Mouse (Mus musculus) erythroblast, embryonic 14.5 days (primary cell): Measurements from ENCODE around the gene Taf4. TPM values are rescaled to one million over a fixed set of nuclear protein-coding genes. Genes with fewer than 3 reads are reported as not detected.

Experiments used
- H3K27me3 ChIP-seq: 2 replicates; pipeline ENCODE4 v1.6.1; 2012; ENCODE audit warnings: inconsistent platforms; ENCODE audit not compliant: control insufficient read depth
- H3K36me3 ChIP-seq: 2 replicates; pipeline ENCODE4 v1.6.1; 2012; ENCODE audit warnings: mild to moderate bottlenecking, inconsistent platforms; ENCODE audit not compliant: control insufficient read depth
- H3K4me1 ChIP-seq: 2 replicates; pipeline ENCODE4 v1.6.1; 2012; ENCODE audit warnings: inconsistent platforms; ENCODE audit not compliant: control insufficient read depth
- H3K4me3 ChIP-seq: replicated peaks from 2 replicates; pipeline ENCODE3; 2012; ENCODE audit warnings: moderate library complexity, mild to moderate bottlenecking, inconsistent platforms
- H3K9me3 ChIP-seq: 2 replicates; pipeline ENCODE4 v1.6.1; 2012; ENCODE audit warnings: low read length, inconsistent platforms, mixed read lengths; ENCODE audit not compliant: control insufficient read depth
- GATA1 ChIP-seq: IDR thresholded peaks from 2 replicates; pipeline ENCODE4 v1.6.1; 2012; ENCODE audit warnings: low read length, inconsistent platforms, mixed read lengths
- TAL1 ChIP-seq: IDR thresholded peaks from 3 replicates; pipeline ENCODE4 v1.6.1; 2012; ENCODE audit warnings: low read length, inconsistent platforms, mixed read lengths
- polyA plus RNA-seq: library from polyadenylated mRNA; stranded (reverse); fragments of >175 nt; gene quantifications from 2 replicates; pipeline ENCODE4 v1.2.3, GENCODE M21; 2012

Gene Taf4
- 2.2 and 2.6 TPM in 2 replicates for polyA plus RNA-seq

DNA sequence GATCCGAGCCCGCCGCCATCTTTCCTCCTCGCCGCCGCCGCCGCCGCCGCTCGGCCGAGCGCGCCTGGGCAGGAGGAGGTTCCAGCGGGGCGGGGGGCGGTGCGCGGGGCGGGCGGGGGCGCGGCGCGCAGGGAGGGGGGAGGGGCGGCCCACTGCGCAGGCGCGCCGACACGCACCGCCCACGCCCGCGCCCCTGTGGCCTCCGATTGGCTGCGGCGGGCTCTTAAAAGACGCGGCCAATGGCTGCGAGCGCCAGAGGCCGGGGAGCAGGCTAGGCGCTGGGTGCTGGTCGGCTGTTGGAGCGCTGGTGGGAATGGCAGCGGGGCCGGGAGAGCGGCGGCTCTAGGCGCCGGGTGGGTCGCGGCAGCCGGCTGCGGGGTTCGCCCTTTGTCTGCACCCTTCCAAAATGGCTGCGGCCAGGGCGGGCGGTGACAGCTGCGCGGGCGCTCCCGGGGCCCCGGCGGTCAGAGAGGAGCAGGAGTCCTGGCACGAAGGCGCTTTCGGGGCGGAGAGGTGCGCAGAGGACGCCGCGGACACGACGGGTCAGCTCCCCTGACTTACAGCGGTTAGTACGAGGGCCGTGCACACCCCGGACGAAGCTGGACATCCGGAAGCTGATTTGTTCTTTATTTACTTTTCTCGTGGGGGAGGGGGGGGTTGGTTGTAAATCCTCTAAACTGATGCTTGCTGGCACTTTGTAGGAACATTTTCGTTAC lies at the start of gene Taf4:
Gene Taf4 (minus strand): TSS at position 19 of the 716 bp plus-strand sequence.
- TF ChIP-seq TAL1 (no peak), GATA1 (no peak)
- peaks cover 51% of the 10 kb centered on the region for H3K4me1 ChIP-seq
- no peaks in the 10 kb centered on the region for H3K9me3 ChIP-seq
- H3K27me3 ChIP-seq = peaks cover 14% of the 10 kb centered on the region
- H3K4me3 ChIP-seq = peak within 1 kb of the TSS; percentile 77
- peaks cover 10% of the 10 kb centered on the region for H3K36me3 ChIP-seq

- no peak for TF ChIP-seq GATA1
- no peak for TF ChIP-seq TAL1
- Histone ChIP-seq H3K9me3 (no peaks in the 10 kb centered on the region), H3K4me1 (peaks cover 46% of the 10 kb centered on the region), H3K4me3 (peak overlapping the region; percentile 90), H3K27me3 (peaks cover 27% of the 10 kb centered on the region), H3K36me3 (peaks cover 44% of the 10 kb centered on the region)
Observed at GRCm38 (mm10) chr2:180025861-180026200, 49.4 kb upstream of the Taf4 start.

DNA sequence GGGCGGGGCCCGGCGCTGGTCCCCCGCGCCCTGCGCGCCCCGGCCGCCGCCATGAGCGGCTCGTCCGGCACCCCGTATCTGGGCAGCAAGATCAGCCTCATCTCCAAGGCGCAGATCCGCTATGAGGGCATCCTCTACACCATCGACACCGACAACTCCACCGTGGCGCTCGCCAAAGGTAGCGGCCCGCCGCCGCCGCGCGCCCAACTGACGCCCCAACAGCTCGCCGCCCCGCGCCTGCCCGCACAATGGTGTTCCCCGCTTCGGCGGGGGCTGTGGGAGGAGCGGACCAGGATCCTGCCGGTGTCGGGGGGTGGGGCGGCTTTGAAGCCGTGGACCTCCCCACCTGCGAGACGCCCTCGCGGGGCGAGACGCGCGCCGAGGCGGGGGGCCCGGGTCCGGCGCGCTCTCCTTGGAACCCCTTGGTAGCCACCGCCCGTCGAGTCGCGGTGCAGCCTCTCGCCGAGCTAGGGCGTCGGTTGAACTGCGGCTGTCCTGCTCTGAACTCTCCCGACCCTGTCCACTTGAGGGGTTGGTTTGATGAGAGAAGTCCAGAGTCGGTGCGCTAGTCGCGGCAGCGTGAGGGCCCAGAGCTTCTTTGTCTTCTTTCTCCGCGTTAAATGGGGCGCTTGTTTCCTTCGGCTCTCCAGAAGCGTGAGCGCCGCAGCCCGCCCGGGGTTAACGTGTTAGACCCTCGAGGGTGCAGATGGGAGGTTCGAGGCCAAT lies 48.9 kb upstream of the Taf4 start:
- no peak for TF ChIP-seq GATA1
- TF ChIP-seq TAL1 = no peak
- H3K4me1 ChIP-seq = peaks cover 46% of the 10 kb centered on the region
- peak overlapping the region; percentile 90 for H3K4me3 ChIP-seq
- peaks cover 32% of the 10 kb centered on the region for H3K27me3 ChIP-seq
- H3K36me3 ChIP-seq = peaks cover 38% of the 10 kb centered on the region
- no peaks in the 10 kb centered on the region for H3K9me3 ChIP-seq

GRCm38 (mm10) chr2:180024401-180025098 lies 48.1 kb upstream of the Taf4 start, which contains the start of gene Lsm14b:
Gene Lsm14b (plus strand): TSS chr2:180024987.
- Histone ChIP-seq H3K9me3 (no peaks in the 10 kb centered on the region), H3K4me3 (peak within 1 kb of the TSS; percentile 90), H3K4me1 (peaks cover 46% of the 10 kb centered on the region), H3K27me3 (peaks cover 38% of the 10 kb centered on the region), H3K36me3 (peaks cover 31% of the 10 kb centered on the region)
- TF ChIP-seq TAL1 = no peak
- TF ChIP-seq GATA1 = no peak

DNA sequence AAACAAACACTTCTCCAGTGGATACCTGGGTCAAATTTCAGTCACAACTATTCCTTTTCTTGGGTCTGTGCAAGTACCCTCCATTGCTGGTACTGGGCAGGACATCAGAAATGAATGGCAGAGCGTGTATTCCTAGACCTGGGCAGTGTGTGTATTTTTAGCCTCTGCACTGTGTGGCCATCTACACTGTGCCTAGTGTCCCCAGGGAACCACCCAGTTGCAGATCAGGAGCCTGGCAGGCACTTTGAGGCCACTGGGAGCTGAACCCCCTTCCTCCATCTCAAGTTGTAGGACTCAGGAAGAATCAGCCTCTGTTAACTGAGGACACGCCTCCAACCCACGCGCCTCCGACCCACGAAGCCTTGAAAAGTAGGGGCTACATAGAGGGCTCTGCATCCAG lies 46.3 kb upstream of the Taf4 start:
- peaks cover 47% of the 10 kb centered on the region for H3K27me3 ChIP-seq

DNA sequence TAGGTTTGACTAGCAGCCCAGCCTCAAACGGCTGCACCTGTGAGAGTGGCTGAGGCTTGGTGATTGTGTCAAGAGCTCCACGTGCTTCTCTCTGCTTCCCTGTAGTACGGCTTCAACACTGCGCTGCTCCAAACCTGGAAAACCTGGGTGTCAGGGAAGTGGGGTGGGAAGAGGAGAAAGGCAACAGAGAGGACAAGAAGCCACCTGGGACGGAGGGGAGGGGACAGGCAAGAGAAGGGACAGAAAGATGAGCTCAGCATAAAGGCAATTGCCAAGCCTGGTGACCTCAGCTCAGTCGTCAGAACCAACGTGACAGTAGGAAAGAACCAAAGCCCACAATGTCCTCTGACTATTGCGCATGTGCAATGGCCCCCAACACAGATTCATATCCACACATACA lies 44.5 kb upstream of the Taf4 start:
- Histone ChIP-seq H3K36me3 (no peaks in the 10 kb centered on the region), H3K9me3 (no peaks in the 10 kb centered on the region), H3K27me3 (peaks cover 50% of the 10 kb centered on the region), H3K4me3 (no peak overlapping the region), H3K4me1 (peaks cover 21% of the 10 kb centered on the region)
- TF ChIP-seq TAL1 (no peak), GATA1 (no peak)

More for the DNA sequence above, 46.3 kb upstream of the Taf4 start:
- H3K4me3 ChIP-seq = no peak overlapping the region
- H3K9me3 ChIP-seq = no peaks in the 10 kb centered on the region
- TF ChIP-seq TAL1 = no peak
- H3K4me1 ChIP-seq = peaks cover 40% of the 10 kb centered on the region
- H3K36me3 ChIP-seq = peaks cover 13% of the 10 kb centered on the region

DNA sequence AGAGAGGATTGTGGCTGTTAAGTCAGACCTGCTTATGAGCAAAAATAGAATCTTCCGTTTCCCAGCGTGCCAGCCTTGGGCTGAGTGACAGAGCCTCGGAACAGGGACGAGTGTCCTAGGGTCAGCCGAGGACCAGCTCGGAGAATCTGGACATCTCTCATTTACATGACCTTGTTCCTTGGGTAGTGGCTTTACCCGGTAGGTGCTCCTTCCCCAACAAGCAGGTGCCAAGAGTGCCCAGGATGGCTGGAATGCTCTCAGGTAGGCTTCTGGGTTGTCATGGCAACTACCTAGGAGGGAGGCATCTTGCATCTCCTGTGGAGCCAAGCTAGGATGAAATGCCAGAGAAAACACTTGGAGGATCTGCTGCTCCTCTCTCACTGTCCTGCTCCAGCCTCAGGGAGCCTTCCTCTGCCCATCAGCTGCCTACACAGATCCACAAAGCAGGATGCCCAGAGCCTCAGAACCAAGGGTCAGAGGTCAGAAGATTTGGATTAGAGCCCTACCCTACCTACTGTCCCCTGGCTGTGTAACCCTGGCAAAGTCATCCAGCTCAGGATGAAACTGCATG lies 43.7 kb upstream of the Taf4 start:
- Histone ChIP-seq H3K36me3 (no peaks in the 10 kb centered on the region), H3K27me3 (peaks cover 50% of the 10 kb centered on the region), H3K4me3 (no peak overlapping the region), H3K4me1 (peaks cover 14% of the 10 kb centered on the region), H3K9me3 (no peaks in the 10 kb centered on the region)
- TF ChIP-seq TAL1 (no peak), GATA1 (no peak)

DNA sequence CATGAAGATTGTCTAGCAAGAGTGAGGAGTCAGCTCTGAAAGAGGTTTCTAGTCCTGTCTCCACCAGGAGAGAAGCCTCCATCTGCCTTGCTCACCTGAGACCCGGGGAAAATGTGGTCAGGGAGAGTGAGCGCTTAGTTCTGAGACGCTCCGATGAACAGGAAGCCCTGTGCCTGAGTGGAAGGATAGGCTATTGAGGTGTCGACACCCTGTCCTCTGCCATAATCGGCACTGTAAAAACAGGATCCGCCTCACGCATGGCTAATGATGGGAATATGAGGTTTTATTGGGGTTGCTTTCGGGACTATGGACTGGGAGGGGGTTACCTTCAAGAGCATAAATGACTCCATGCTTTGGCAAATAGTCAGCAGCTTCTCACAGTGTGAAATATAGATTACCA lies 42.1 kb upstream of the Taf4 start:
- Histone ChIP-seq H3K4me1 (peaks cover 4% of the 10 kb centered on the region), H3K36me3 (no peaks in the 10 kb centered on the region), H3K9me3 (no peaks in the 10 kb centered on the region), H3K4me3 (no peak overlapping the region), H3K27me3 (peaks cover 48% of the 10 kb centered on the region)
- no peak for TF ChIP-seq GATA1
- no peak for TF ChIP-seq TAL1

DNA sequence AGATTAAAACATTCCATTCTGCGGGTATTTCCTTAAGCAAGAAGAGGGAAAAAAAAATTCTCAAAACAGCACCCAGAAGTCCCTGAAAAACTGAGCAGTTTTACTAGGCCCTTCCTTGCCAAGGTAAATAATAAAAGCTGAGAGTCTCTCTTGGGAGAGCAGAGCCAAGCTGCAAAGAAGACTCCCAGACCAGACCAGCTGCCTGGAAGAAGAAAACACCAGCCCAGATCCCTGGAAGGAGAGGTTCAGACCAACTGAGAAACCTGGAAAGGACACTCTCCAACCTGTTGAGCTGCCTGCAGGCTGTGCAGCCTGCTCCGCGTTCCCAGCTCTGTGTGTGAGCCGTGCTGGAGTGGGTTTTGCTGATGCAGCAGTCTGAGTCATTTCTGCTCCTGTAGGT lies 41.2 kb upstream of the Taf4 start:
- Histone ChIP-seq H3K36me3 (no peaks in the 10 kb centered on the region), H3K4me1 (no peaks in the 10 kb centered on the region; the same call in 1 of the 2 replicates), H3K4me3 (no peak overlapping the region), H3K9me3 (no peaks in the 10 kb centered on the region), H3K27me3 (peaks cover 39% of the 10 kb centered on the region)
- TF ChIP-seq TAL1 = no peak
- TF ChIP-seq GATA1 = no peak
